Mouse (Mus musculus): ENCODE data around the gene Sec16a. TPM values are rescaled to one million over a fixed set of nuclear protein-coding genes. Genes with fewer than 3 reads are reported as not detected.

Sec16a gene
- polyA plus RNA-seq, 3 experiments from 2014 or later = 18.4 to 28.4 (median 24.2) TPM

DNA sequence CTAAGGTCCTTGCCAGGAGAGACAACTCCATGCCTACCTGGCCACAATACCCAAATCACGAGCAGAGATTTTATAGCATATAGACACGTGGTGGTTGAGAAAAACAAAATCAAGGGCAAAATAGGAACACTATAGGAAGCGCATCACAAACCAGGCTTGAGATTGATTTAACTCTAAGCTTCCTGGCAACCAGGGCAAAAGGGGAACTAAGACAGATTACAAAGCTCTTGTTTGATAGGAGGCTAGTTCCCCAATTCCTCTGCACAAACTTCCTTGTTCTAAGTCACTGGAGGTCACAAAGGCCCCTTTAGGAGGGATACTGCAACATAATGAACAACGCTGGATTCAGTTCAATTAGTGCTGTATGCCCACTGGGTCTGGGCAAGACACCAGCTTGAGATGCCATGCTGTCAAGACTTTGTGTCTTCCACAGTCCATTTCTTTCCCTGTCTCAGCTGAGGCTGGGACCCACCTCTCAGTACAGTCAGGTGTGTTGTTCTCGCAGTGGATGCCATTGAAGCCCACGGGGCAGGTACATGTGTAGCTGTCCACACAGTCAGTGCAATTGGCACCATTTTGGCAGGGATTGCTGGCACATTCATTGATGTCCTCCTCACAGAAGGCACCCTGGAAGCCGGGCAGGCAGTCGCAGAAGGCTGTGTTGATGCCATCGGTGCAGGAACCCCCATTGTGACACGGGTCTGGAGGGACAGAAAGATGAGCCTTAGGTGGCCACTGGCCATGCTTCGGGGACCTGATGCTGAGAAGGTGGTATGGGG lies 27.5 kb upstream of the Sec16a start:
- no peak for ATAC-seq

DNA sequence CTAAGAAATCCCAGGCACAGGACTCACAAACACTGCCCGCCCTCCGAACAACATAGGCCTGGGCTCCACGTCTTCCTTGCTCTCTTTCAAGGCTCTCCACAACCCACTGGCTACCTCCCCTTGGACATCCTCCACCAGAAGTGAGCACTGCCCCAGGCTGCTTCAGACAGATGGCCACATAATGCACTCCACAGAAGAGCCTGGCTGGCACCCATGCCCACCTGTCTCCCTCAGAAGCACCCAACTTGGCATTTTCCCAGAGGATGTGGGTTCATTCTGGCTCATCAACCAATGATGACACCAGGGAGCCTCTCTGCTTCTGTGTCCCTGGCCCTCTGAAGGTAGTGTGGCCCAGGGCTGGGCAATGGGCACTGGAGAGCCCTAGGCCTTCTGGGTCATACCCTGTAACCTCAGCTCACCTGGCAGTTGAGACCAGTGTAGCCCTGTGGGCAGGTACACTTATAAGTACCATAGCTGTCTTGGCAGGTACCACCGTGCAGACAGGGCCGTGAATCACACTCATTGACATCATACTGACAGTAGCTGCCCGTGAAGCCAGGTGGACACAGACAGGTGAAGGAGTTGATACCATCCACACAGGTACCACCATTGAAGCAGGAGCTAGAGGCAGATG lies 26.8 kb upstream of the Sec16a start:
- ATAC-seq = no peak

DNA sequence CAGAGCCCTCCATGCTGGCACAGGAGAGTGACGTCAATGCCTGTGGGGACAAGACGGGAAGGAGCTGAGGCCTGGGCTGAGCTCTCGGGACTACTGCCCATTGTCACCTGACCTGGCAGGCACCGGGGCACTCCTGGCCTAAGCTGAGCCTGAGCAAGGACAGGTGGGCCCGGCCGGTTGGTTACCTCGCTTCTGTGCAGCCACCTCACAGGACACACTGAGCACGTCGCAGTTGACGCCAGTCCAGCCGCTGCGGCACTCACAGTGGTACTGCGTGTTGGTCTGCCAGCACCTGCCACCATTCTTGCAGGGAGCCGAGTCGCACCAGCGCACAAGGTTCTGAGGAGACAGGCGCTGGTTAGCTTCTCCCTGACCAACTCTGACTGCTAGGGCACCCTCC lies 26.0 kb upstream of the Sec16a start:
- no peak for ATAC-seq

DNA sequence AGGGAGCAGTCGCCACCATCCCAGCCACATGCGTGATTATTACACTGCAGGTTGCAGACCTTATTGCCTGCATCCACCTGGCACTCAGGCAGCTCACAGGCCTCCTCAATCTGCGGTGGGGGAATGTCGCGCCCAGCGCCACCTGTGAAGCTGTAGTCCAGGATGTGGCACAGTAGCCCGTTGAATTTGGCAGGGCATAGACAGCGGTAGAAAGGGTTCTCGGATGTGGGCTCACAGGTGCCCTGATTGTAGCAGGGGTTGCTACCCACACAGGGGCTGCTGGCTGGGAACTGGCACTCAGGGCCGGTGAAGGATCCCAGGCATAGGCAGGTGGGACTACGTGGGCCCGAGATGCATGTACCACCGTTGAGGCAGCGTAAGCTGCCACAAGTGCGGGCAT lies 23.4 kb upstream of the Sec16a start:
- no peak for ATAC-seq

DNA sequence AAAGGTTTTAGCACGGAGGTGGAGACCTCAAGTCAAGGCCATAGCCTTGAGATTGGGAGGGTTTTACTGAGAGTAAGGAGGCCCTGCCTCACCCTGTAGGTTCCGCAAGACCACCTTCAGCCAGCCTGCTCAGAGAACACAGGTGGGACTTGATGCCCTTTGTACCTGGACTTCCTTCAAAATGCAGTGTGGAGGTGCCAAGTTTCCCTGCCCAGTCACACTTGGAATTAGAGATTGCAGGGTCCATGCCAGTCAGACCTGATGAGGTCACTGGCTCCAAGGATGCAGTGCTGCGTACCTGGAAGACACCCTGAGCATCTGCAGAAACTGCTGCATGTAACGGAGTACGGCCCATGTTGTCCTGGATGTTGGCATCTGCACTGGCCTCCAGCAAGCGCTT lies 18.4 kb upstream of the Sec16a start:
- ATAC-seq = no peak

DNA sequence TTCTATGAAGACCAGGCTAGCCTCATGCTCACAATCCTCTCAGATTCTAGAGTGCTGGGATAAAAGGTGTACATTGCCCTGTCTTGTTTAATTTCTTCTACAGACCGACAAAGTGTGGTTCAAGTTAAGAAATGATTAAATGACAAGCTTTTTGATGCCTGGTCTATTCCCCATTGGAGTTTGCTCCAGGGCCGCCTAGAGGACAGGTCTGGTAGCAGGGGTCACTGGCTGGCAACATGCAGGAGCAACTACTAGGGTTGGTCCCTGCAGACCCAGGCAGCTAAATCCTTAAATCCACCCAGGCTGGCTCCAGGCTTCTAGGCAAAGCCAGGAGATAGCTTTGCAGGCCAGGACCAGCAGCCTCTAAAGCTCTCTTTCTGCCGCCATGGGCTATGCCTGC lies 18.0 kb upstream of the Sec16a start:
- no peak for ATAC-seq

DNA sequence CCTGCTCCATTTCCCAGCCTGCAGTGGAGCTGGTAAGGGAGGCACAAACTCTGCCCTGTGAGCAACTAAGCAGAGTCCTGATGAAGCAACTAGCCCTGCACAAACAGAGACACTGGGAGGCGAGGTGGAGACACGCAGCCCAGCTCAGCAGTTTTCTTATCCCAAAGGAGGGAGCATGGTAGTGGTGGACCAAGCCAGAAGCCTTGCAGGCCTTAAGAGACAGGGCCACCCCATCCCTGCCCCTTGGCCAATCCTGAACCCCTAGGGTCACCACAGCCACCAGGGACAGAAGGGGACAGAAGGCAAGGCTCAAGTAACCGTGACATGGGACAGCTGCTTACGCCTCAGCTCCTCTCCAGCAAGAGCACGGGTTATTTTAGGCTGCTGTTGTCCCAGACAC lies 16.7 kb upstream of the Sec16a start:
- ATAC-seq = no peak

DNA sequence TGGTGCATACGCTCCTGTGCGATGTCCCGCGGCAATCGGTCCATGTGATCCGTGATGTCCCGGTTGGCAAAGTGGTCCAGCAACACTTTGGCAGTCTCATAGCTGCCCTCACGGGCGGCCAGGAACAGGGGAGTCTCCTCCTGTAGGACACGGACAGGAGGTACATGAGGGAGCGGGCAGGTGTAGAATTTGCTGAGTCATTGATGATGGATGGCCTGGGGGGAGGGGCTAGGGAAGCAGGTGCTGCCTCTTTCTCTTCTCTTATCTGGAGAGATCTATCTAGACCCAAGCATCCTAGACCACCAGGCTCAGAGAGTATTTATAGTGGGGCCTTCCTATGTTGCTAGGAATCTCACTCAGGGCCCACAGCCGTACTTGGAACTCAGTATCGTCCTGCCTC lies 15.8 kb upstream of the Sec16a start:
- ATAC-seq = no peak

DNA sequence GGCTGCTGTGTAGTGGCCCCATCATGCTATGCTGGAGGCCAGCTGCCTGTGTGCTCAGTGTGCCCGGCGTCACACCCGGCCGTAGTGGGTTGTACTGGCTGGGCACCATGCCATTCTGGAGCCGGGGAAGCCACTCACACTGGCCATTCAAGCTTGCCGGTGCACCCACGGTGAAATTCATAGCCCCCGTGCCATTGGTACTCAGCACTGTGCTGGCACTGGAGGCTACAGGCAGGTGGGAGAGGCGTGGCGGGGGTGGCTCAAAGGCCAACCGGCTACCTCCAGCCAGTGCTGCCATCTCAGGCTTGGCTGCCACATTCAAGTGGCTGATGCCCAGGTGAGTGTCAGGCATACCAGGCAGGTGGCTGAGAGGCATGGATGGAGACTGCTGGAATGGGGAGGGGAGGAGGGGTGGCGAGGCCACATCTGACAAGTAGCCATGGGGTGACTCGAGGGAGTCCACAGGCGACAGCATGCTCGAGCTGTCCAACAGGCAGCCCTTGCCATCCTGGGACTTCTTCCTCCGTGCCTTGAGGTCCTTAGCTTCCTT lies 15.2 kb upstream of the Sec16a start:
- no peak for ATAC-seq

DNA sequence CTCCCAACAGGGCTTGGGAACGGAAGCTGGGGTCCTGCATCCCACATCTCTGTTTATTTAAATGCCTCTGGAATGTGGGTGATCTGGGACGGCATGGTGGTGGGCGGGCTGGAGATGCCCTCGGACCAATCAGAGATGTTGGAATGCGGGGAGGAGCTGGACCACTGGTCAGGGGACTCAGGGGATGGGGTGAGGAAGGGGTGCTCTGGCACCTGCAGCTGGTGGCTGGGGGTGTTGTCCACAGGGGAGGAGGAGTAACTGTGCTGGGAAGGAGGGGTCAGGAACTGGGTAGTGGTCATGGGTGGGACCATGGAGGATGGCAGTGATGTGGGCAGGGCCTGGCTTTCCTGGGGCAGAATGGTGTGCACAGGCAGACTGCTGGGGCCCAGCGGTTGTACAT lies 14.5 kb upstream of the Sec16a start:
- no peak for ATAC-seq

DNA sequence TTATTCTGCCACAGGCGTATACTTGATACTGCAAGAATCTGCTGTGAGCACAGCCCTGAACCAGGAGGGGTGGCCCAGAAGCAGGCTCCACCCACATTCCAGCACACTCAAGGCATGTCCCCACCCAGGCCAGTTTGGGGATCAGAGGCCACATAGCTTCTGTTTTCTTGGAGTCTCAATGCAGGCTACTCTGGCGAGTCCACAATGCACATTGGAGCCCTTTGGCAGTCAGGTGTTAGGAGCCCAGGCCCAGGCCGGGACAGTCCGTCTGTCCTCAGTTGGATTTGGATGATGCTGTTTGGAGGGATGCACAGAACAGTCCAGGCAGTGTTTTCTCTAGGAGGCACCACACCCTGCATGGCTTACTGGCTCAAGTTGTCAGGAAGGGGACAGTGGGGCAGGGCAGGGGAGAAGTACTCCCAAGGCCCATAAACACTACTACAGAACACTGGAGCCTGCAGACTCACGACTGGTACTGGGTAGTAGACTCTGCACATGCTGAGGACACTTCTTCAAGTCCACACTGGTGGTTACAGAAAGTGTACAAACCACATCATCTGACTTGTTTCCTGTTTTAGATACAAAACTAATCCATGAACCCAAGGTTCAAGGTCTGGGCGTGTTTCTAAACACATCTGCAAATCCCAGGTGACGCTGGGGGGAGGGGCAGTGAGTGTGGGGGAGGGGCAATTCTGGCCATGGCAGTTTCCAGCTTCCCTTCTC lies 13.5 kb upstream of the Sec16a start:
- no peak for ATAC-seq

DNA sequence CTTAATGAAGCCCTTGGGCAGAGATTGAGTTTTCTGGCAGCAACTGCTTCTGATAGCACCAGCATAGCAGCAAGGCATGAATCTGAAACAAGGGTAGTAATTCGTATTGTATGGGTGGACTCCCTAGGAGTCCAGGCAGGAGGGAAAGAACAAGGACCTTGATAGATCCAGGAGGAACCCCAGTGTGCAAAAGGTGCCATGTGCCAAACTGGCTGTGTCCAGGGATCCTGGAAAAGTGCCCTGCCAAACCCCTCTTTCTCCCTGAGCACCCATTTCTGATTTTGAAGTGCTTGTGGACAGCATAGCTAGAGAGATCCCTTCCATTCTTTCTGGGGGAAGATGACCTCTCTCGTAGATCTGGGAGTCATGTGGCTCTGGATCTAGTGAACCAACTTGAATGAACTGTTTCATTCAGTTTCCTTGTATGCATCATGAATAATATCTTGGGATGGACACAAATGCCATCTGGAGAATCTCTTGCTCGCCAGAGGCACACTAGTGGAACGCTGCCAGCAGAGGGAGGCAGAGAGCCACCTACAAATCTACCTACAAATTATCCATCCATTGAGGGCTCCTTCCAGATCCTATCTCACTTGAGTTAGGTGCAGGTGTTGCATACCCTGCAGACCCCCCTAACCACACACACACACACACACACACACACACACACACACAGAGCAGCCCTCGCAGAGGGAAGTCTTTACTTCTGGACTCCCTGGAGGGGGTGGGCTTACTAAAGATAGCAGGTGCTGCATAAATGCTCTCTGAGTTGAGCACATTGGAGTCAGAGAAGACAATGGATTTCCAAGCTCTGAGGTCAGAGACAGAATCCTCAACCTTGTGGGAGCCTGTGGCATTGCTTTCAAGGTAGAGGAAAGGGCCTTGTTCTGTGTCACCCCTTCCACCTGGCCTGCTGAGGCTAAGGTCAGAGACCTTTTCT lies 4.4 kb upstream of the Sec16a start:
- ATAC-seq = no peak

DNA sequence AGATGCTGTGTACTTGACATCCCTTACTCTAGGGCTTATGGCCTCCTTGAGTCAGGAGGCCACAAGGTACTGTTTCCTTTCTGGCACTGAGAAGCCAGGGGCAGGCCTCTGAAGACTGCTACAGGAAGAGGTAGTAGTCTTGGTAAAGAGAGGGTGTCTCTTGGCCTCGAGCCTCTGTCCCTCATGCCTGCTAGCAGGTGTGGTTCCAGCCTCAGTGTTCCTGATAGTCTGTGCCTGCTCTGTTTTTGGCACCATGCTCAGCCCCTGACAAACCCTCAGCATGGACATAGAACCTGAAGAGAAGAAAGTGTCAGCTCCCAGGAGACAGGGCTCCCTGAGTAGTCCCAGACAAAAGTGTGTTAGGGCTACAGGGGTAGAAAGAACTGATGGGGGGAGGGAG lies 2.4 kb upstream of the Sec16a start:
- no peak for ATAC-seq

DNA sequence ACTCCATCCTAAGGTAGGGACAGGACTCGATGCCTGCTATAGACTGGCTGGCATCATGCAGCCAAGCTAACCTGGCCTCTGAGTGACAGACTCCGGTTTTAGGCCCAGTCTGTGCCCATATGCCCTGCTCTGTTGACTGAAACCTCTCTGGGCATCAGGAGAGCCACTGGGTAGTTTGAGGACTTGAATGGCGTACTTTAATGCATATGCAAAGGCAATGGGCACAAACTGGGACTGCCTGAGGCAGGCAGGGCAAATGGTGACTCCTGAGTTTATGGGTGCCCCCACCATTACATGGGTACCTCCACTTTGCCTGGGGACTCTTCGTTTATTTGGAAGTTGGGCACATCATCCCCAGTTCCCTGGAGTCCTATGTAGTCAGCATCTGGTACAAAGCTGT lies 1.7 kb upstream of the Sec16a start:
- no peak for ATAC-seq

DNA sequence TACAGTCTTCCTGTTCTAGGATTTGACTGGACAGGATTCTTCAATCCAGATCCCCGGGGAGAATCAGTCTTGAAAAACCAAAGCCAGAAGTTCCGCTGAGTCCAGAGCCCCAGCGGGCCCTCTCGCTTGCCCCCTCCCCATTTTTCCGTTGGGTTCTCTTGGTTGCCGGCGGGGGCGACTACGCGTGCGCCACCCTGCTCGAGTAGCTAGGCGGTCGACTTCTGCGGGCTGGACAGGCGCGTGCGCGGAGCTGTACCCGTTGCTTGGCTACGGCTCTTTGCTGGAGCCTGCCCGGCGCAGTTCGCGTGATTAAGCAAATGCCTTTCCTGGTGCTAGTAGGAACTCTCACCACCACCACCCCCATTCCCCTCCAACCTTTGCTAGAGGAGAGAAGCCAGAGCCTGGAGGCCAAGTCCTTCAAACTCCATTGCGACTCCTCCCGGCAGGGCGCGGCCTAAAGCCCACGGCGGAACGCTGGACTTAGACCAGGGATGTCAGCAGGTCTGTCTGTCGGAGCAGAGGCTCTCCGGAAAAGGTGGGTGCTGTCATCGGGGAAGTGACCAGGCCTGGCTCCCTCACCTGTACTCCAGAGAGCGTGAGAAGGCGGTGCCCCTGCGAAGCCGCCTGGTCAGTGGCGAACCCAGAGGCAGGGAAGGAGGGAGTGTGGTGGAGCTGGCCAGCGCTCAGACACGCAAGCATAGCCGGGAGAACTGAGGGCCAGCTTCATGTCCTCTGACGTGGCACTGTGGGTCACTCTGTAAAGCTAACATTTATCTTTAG lies 840 bp upstream of the Sec16a start:
- ATAC-seq = peak; percentile 65

DNA sequence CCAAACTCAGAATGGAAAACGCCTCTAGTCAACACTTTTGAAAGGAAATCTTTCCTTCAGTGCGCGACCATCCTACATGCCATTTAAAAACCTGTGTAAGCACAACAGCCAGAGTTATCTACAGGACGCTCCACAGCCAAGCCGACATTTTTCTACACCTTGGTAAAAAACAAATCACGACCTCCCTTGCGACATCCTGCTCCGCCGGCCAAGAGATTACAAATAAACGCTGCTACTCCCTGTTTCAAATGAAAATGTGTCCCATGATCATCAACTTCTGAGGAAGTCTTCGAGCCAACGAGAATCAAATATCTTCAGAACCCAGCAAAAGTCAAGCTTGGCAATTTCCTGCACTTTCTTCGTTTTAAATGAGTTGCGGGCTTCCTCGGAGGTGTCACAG lies 648 bp downstream of the Sec16a start:
- ATAC-seq = no peak

DNA sequence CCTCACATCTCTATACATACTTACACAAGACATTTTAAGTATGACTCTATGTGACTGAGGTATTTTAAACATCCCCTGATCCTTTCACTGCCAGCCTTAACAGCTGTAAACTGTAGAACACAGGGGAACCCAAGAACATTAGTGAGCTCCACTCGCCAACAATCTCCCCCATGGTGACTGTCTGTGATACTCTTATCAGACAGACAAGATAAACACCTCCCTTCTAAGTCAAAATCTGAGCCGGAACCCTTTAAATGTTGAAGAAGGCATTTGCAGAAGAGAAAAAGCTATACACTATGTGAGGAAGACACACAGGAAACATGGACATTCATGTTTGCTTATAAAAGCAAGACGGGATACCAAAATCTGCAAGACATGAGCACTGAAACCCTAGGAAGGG lies 1.1 kb downstream of the Sec16a start:
- ATAC-seq = no peak

DNA sequence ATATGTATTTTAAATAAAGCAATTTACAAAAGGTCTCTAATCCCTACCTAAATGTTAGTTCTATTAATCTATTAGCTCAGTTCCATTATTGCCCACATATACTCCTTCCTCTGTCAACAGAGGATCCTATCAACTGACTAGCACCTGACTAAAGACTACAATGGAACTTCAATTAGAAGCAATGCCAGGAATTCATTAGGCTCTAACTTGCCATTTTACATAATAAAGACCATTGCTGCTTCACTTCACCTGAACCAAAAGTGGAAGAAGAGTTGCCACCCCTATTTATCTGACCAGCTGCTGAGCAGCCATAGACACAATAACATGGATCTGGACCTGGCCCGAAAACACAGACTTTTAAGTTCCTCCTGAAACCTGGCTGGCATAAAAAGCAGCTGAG lies 2.2 kb downstream of the Sec16a start:
- ATAC-seq = no peak

DNA sequence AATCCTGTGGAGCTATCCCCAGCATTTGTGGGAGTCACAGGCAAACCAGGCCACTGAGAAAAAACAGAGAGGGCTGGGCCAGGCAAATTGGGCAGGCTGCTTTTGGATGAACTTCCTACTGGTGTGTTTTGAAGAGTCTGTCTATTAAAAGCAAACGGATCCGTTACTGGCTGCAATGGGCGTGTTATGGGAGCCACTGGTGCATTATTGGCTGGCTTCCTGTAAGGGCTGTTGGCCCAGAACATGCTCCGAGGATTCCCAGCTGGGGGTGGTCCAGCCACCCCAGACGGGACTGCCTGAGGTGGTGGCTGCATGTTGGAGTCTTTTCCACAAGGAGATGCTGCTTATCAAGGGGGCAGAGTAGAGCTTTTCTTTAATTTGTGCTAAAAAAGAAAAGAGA lies 3.3 kb downstream of the Sec16a start:
- ATAC-seq = no peak

DNA sequence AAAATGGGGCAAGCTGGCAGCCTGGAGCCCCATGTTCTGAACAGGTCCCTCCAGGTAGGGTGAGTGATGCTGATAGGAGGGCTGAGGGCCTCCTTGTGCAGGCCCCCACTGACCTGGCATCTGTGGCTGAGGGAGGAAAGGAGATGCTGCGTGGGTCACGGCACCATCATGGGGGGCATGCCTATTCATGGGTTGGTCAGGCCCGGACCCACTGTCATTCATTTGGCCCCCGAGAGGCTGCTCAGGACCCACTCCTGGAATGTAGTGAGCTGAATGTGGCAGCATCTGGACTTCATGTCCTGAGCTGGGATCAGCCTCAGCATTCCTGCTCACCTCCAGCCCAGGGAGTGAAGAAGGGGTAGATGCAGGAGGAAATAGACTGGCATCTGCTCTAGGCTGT lies 3.8 kb downstream of the Sec16a start:
- no peak for ATAC-seq

DNA sequence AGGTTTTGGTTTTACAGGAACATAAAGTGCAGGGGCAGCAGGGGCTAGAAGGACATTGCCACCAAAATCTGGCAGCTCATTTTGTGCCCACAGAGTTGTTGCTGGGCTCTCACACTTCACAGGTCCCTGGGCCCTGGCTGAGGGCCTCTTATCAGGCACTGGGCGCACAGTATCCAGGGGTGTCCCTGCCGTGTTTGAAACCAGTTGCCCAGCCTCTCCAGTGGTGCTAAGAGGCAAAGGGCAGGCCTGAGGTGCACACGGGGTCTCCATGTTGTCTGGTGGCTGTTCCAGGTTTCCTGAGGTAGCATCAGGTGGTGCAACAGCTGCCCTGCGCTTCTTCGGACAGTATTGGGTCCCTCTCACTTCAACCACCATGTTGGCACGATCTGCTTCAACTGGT lies 5.3 kb downstream of the Sec16a start:
- ATAC-seq = no peak

DNA sequence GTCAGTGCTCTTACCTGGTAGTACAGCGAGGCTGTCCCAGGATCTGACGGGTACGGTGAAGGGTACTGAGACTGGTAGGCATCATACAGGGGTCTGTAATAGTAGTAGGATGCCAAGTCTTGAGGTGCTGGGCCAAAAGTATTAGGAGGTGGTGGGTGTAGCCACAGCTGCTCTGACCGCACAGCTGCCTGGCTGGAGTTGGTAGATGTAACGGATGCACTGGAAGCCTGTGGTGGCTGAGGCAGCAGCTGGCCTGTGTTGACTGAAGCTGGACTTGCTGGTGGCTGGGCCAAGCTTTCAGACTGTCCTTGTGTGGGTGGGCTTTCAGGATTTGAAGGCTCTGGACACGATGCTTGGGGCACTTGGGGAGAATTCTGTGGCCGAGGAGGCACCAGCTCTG lies 6.6 kb downstream of the Sec16a start:
- ATAC-seq = no peak
